Mouse (Mus musculus) lung, embryonic 16.5 days (tissue): Measurements from ENCODE around the gene Tbc1d8. TPM values are rescaled to one million over a fixed set of nuclear protein-coding genes. Genes with fewer than 3 reads are reported as not detected.
A peak's percentile ranks its signal among the peaks of the same experiment; 100 is the strongest.

ENCODE experiments used
- ATAC-seq: fragments of 200-750 bp; cut with Nextera tagmentation; 2 replicates; pipeline ENCODE4 v1.8.0; 2017; ENCODE audit warnings: low read depth, mild to moderate bottlenecking, moderate library complexity
- H3K27ac ChIP-seq: fragments of 300-500 bp; sonication (generic); 2 replicates; pipeline ENCODE4 v1.5.1; 2014; ENCODE audit warnings: mild to moderate bottlenecking, control low read depth, low read length
- H3K27me3 ChIP-seq: fragments of 300-500 bp; sonication (generic); 2 replicates; pipeline ENCODE4 v1.6.1; 2014; ENCODE audit warnings: low read depth, low read length, mixed read lengths; ENCODE audit not compliant: control insufficient read depth, insufficient read depth
- H3K36me3 ChIP-seq: fragments of 300-500 bp; sonication (generic); 2 replicates; pipeline ENCODE4 v1.6.1; 2014; ENCODE audit warnings: low read length; ENCODE audit not compliant: control insufficient read depth, insufficient read depth
- H3K4me1 ChIP-seq: fragments of 300-500 bp; sonication (generic); replicated peaks from 2 replicates; pipeline ENCODE4 v1.6.1; 2014; ENCODE audit warnings: low read length, mixed read lengths; ENCODE audit not compliant: control insufficient read depth, insufficient read depth
- H3K4me2 ChIP-seq: fragments of 300-500 bp; sonication (generic); 2 replicates; pipeline ENCODE4 v1.6.1; 2014; ENCODE audit warnings: low read depth, low read length, control low read depth
- H3K4me3 ChIP-seq: fragments of 300-500 bp; sonication (generic); 2 replicates; pipeline ENCODE4 v1.5.1; 2014; ENCODE audit warnings: mild to moderate bottlenecking, low read length, control low read depth
- H3K9ac ChIP-seq: fragments of 300-500 bp; sonication (generic); 2 replicates; pipeline ENCODE4 v1.6.1; 2014; ENCODE audit warnings: low read length, control low read depth
- H3K9me3 ChIP-seq: fragments of 300-500 bp; sonication (generic); 2 replicates; pipeline ENCODE4 v1.6.1; 2016; ENCODE audit warnings: low read length; ENCODE audit not compliant: control insufficient read depth
- WGBS: fragments of 180-500 bp; shearing (Covaris S2); extraction: QIAGEN DNeasy Blood & Tissue Kit; methylation state at CpG from one replicate; pipeline ENCODE4 v1.1.7; 2014; 5-methylcytosine and 5-hydroxymethylcytosine counted together
- polyA plus RNA-seq: library from polyadenylated mRNA; unstranded; fragments of >200 nt; fragmentation: Nextera tagmentation; extraction: Ambion mirVana; gene quantifications from 2 replicates; pipeline ENCODE4 v1.2.1, GENCODE M21; 2015

The Tbc1d8 gene
- polyA plus RNA-seq, 1 experiment from 2014 or later, result 13.3 TPM

GRCm38 (mm10) chr1:39511775-39512174, 33.2 kb upstream of the Tbc1d8 start:
- no peaks in the 10 kb centered on the region for H3K36me3 ChIP-seq
- no peak overlapping the region for H3K27ac ChIP-seq
- 73% methylated on average over 8 of the region's 8 CpGs for WGBS
- H3K4me2 ChIP-seq, result no peak overlapping the region
- H3K4me1 ChIP-seq, result no peaks in the 10 kb centered on the region
- no peaks in the 10 kb centered on the region for H3K9me3 ChIP-seq
- H3K4me3 ChIP-seq, result no peak overlapping the region
- H3K9ac ChIP-seq, result no peak overlapping the region
- H3K27me3 ChIP-seq, result no peaks in the 10 kb centered on the region
- no peak for ATAC-seq

GRCm38 (mm10) chr1:39505600-39505999, 27.0 kb upstream of the Tbc1d8 start:
- Histone ChIP-seq H3K27ac (no peak overlapping the region), H3K4me2 (no peak overlapping the region), H3K9ac (no peak overlapping the region), H3K27me3 (no peaks in the 10 kb centered on the region), H3K4me3 (no peak overlapping the region), H3K4me1 (0 out of 2 replicates have a peak, but pooled peaks cover 4% of the 10 kb centered on the region), H3K9me3 (no peaks in the 10 kb centered on the region), H3K36me3 (no peaks in the 10 kb centered on the region)
- 45% methylated on average over 9 of the region's 9 CpGs for WGBS
- no peak for ATAC-seq

- Histone ChIP-seq H3K27me3 (no peaks in the 10 kb centered on the region), H3K36me3 (no peaks in the 10 kb centered on the region), H3K27ac (no peak overlapping the region), H3K4me3 (no peak overlapping the region), H3K9me3 (no peaks in the 10 kb centered on the region), H3K4me2 (no peak overlapping the region), H3K4me1 (0 out of 2 replicates have a peak, but pooled peaks cover 4% of the 10 kb centered on the region), H3K9ac (no peak overlapping the region)
- WGBS, result 10% methylated on average over 1 of the region's 1 CpGs
- ATAC-seq, result no peak
Observed at GRCm38 (mm10) chr1:39504261-39504660, 25.7 kb upstream of the Tbc1d8 start.

- no peaks in the 10 kb centered on the region for H3K36me3 ChIP-seq
- WGBS, result 76% methylated on average over 17 of the region's 17 CpGs
- no peaks in the 10 kb centered on the region for H3K27me3 ChIP-seq
- 0 out of 2 replicates have a peak, but pooled peaks cover 4% of the 10 kb centered on the region for H3K4me1 ChIP-seq
- no peak overlapping the region for H3K27ac ChIP-seq
- no peak overlapping the region for H3K4me3 ChIP-seq
- no peak for ATAC-seq
- no peak overlapping the region for H3K9ac ChIP-seq
- no peak overlapping the region for H3K4me2 ChIP-seq
- no peaks in the 10 kb centered on the region for H3K9me3 ChIP-seq
Observed at GRCm38 (mm10) chr1:39502817-39503633, 24.5 kb upstream of the Tbc1d8 start.

- 71% methylated on average over 2 of the region's 2 CpGs for WGBS
- Histone ChIP-seq H3K27me3 (no peaks in the 10 kb centered on the region), H3K4me2 (no peak overlapping the region), H3K36me3 (no peaks in the 10 kb centered on the region), H3K4me3 (no peak overlapping the region), H3K27ac (no peak overlapping the region), H3K9me3 (0 out of 2 replicates have a peak, but pooled peaks cover 4% of the 10 kb centered on the region), H3K9ac (no peak overlapping the region), H3K4me1 (no peaks in the 10 kb centered on the region)
- peak; percentile 31; the same call in 1 of the 2 replicates for ATAC-seq
Observed at GRCm38 (mm10) chr1:39499485-39499941, 21.0 kb upstream of the Tbc1d8 start.

- Histone ChIP-seq H3K36me3 (no peaks in the 10 kb centered on the region), H3K9ac (no peak overlapping the region), H3K27ac (no peak overlapping the region), H3K4me3 (no peak overlapping the region), H3K4me1 (no peaks in the 10 kb centered on the region), H3K4me2 (no peak overlapping the region), H3K9me3 (0 out of 2 replicates have a peak, but pooled peaks cover 4% of the 10 kb centered on the region), H3K27me3 (no peaks in the 10 kb centered on the region)
- ATAC-seq, result no peak
- WGBS, result 83% methylated on average over 11 of the region's 11 CpGs
Observed at GRCm38 (mm10) chr1:39497748-39498147, 19.2 kb upstream of the Tbc1d8 start.

GRCm38 (mm10) chr1:39496995-39497394, 18.4 kb upstream of the Tbc1d8 start:
- no peaks in the 10 kb centered on the region for H3K4me1 ChIP-seq
- ATAC-seq, result no peak
- WGBS, result 93% methylated on average over 4 of the region's 4 CpGs
- H3K27ac ChIP-seq, result no peak overlapping the region
- H3K4me2 ChIP-seq, result no peak overlapping the region
- H3K36me3 ChIP-seq, result no peaks in the 10 kb centered on the region
- 0 out of 2 replicates have a peak, but pooled peaks cover 4% of the 10 kb centered on the region for H3K9me3 ChIP-seq
- no peak overlapping the region for H3K4me3 ChIP-seq
- no peak overlapping the region for H3K9ac ChIP-seq
- no peaks in the 10 kb centered on the region for H3K27me3 ChIP-seq

- Histone ChIP-seq H3K27ac (no peak overlapping the region), H3K4me3 (no peak overlapping the region), H3K4me1 (no peaks in the 10 kb centered on the region), H3K36me3 (no peaks in the 10 kb centered on the region), H3K9ac (no peak overlapping the region), H3K9me3 (0 out of 2 replicates have a peak, but pooled peaks cover 4% of the 10 kb centered on the region), H3K27me3 (no peaks in the 10 kb centered on the region), H3K4me2 (no peak overlapping the region)
- ATAC-seq, result no peak
- WGBS, result 54% methylated on average over 3 of the region's 3 CpGs
Observed at GRCm38 (mm10) chr1:39493664-39494063, 15.1 kb upstream of the Tbc1d8 start.

- Histone ChIP-seq H3K36me3 (no peaks in the 10 kb centered on the region), H3K27ac (no peak overlapping the region), H3K9ac (no peak overlapping the region), H3K27me3 (no peaks in the 10 kb centered on the region), H3K4me1 (no peaks in the 10 kb centered on the region), H3K9me3 (0 out of 2 replicates have a peak, but pooled peaks cover 4% of the 10 kb centered on the region), H3K4me2 (no peak overlapping the region), H3K4me3 (no peak overlapping the region)
- 80% methylated on average over 5 of the region's 5 CpGs for WGBS
- no peak for ATAC-seq
Observed at GRCm38 (mm10) chr1:39493165-39493564, 14.6 kb upstream of the Tbc1d8 start.
